Mouse (Mus musculus): ENCODE data around the gene G6pdx. TPM values are rescaled to one million over a fixed set of nuclear protein-coding genes. Genes with fewer than 3 reads are reported as not detected.

Gene G6pdx
- 16.0 and 17.9 TPM in 2 replicates for polyA plus RNA-seq (2014; fragmentation: Nextera tagmentation; extraction: Ambion mirVana)

DNA sequence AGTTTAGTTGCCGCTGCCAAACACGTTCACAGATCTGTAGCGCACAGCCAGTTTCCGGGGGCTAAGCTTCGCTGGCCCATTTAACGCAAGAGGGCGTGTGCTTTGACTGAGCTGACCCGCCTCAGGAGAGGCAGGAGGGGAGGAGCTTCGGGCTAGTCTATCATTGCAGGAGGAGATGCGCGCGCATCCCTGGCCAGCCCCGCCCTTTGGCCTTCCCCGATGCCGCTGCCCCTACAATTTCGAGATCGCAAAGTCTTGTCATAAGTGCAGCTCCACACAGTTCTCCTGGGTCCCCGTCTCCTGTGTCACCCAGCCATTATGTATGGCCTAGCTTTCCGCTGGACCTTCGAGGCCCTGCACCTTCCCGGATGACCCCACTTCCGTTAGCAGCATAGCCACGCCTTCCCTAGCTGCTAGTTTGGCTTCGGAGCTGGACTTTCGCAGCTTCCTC is at the start of gene G6pdx:
Gene G6pdx, minus strand, starts transcription at position 369 of the 451 bp plus-strand sequence.
- H3K36me3 ChIP-seq (ENCODE audit: control insufficient read depth, insufficient read depth, low read length) = peaks cover 13% of the 10 kb centered on the region
- H3K4me1 ChIP-seq (ENCODE audit: control insufficient read depth in 2 of 2, insufficient read depth in 2 of 2, low read length in 2 of 2) = 0 out of 4 replicates have a peak, but pooled peaks cover 0 to 3% of the 10 kb centered on the region in 2 experiments
- H3K4me2 ChIP-seq (ENCODE audit: low read length) = peak within 1 kb of the TSS; percentile 71
- ATAC-seq (ENCODE audit: insufficient number of reproducible peaks, insufficient read depth, low FRiP score, low read depth) = peak; percentile 87
- peak within 1 kb of the TSS; percentile 57 to 72 for H3K4me3 ChIP-seq (ENCODE audit: control insufficient read depth in 1 of 2, insufficient read depth in 1 of 2, low read depth in 1 of 2, low read length in 2 of 2)
- no peaks in the 10 kb centered on the region for H3K27me3 ChIP-seq (ENCODE audit: control insufficient read depth, insufficient read depth, low read length)
- peak within 1 kb of the TSS; percentile 91 to 92 for H3K27ac ChIP-seq (replicated peaks in 1 of 2; ENCODE audit: control insufficient read depth in 1 of 2, insufficient read depth in 1 of 2, low read depth in 2 of 2, low read length in 2 of 2)
- peak within 1 kb of the TSS; percentile 75 for H3K9ac ChIP-seq (ENCODE audit: low read length)
- 18% methylated on average over 24 of the region's 25 CpGs for WGBS
- no peaks in the 10 kb centered on the region for H3K9me3 ChIP-seq (ENCODE audit: control insufficient read depth, low read length)

DNA sequence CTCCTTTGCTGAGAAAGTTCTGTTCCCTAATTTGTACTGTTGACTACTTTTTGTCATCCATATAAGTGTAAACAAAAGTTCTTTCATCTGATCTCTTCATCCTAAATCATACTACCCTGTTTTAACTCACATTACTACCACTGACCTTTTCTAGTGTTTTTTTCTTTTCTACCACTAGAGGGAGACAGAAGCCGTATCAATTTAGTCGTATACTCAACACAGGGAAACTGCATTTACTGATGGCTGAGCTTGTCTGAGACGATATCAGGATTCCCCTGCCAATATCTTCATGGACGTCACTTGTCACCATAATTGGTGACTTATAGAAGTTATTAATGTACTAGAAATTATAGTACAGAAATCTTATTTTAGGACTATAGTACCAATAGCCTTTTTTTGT is 23.8 kb upstream of the G6pdx start:
- Histone ChIP-seq H3K9ac (ENCODE audit: low read length) (no peak overlapping the region), H3K27ac (replicated peaks in 1 of 2; ENCODE audit: control insufficient read depth in 1 of 2, insufficient read depth in 1 of 2, low read depth in 2 of 2, low read length in 2 of 2) (no peak overlapping the region), H3K36me3 (ENCODE audit: control insufficient read depth, insufficient read depth, low read length) (peaks cover 29% of the 10 kb centered on the region), H3K27me3 (ENCODE audit: control insufficient read depth, insufficient read depth, low read length) (no peaks in the 10 kb centered on the region), H3K4me2 (ENCODE audit: low read length) (no peak overlapping the region), H3K9me3 (ENCODE audit: control insufficient read depth, low read length) (no peaks in the 10 kb centered on the region), H3K4me3 (ENCODE audit: control insufficient read depth in 1 of 2, insufficient read depth in 1 of 2, low read depth in 1 of 2, low read length in 2 of 2) (no peak overlapping the region), H3K4me1 (ENCODE audit: control insufficient read depth in 2 of 2, insufficient read depth in 2 of 2, low read length in 2 of 2) (no peaks in the 10 kb centered on the region)
- no peak for ATAC-seq (ENCODE audit: insufficient number of reproducible peaks, insufficient read depth, low FRiP score, low read depth)
- 17% methylated on average over 4 of the region's 4 CpGs for WGBS

GRCm38 (mm10) chrX:74451157-74451912 is 22.3 kb upstream of the G6pdx start:
- no peaks in the 10 kb centered on the region for H3K9me3 ChIP-seq (ENCODE audit: control insufficient read depth, low read length)
- H3K4me2 ChIP-seq (ENCODE audit: low read length) = no peak overlapping the region
- no peak overlapping the region for H3K27ac ChIP-seq (replicated peaks in 1 of 2; ENCODE audit: control insufficient read depth in 1 of 2, insufficient read depth in 1 of 2, low read depth in 2 of 2, low read length in 2 of 2)
- H3K9ac ChIP-seq (ENCODE audit: low read length) = no peak overlapping the region
- H3K27me3 ChIP-seq (ENCODE audit: control insufficient read depth, insufficient read depth, low read length) = no peaks in the 10 kb centered on the region
- no peak overlapping the region for H3K4me3 ChIP-seq (ENCODE audit: control insufficient read depth in 1 of 2, insufficient read depth in 1 of 2, low read depth in 1 of 2, low read length in 2 of 2)
- peaks cover 38% of the 10 kb centered on the region for H3K36me3 ChIP-seq (ENCODE audit: control insufficient read depth, insufficient read depth, low read length)
- ATAC-seq (ENCODE audit: insufficient number of reproducible peaks, insufficient read depth, low FRiP score, low read depth) = no peak
- WGBS = 68% methylated on average over 4 of the region's 4 CpGs
- H3K4me1 ChIP-seq (ENCODE audit: control insufficient read depth in 2 of 2, insufficient read depth in 2 of 2, low read length in 2 of 2) = no peaks in the 10 kb centered on the region

GRCm38 (mm10) chrX:74429290-74429821 is 362 bp upstream of the G6pdx start:
- no peaks in the 10 kb centered on the region for H3K27me3 ChIP-seq (ENCODE audit: control insufficient read depth, insufficient read depth, low read length)
- peak overlapping the region; percentile 75 for H3K9ac ChIP-seq (ENCODE audit: low read length)
- 0 out of 4 replicates have a peak, but pooled peaks cover 0 to 3% of the 10 kb centered on the region in 2 experiments for H3K4me1 ChIP-seq (ENCODE audit: control insufficient read depth in 2 of 2, insufficient read depth in 2 of 2, low read length in 2 of 2)
- H3K9me3 ChIP-seq (ENCODE audit: control insufficient read depth, low read length) = no peaks in the 10 kb centered on the region
- peaks cover 18% of the 10 kb centered on the region for H3K36me3 ChIP-seq (ENCODE audit: control insufficient read depth, insufficient read depth, low read length)
- 19% methylated on average over 22 of the region's 22 CpGs for WGBS
- peak overlapping the region; percentile 71 for H3K4me2 ChIP-seq (ENCODE audit: low read length)
- ATAC-seq (ENCODE audit: insufficient number of reproducible peaks, insufficient read depth, low FRiP score, low read depth) = 0 out of 2 replicates have a peak, but pooled peaks have one; percentile 24
- peak overlapping the region; percentile 57 to 72 for H3K4me3 ChIP-seq (ENCODE audit: control insufficient read depth in 1 of 2, insufficient read depth in 1 of 2, low read depth in 1 of 2, low read length in 2 of 2)
- H3K27ac ChIP-seq (replicated peaks in 1 of 2; ENCODE audit: control insufficient read depth in 1 of 2, insufficient read depth in 1 of 2, low read depth in 2 of 2, low read length in 2 of 2) = peak overlapping the region; percentile 91 to 92

GRCm38 (mm10) chrX:74428146-74428825 is 708 bp downstream of the G6pdx start:
- Histone ChIP-seq H3K9ac (ENCODE audit: low read length) (peak overlapping the region; percentile 75), H3K27me3 (ENCODE audit: control insufficient read depth, insufficient read depth, low read length) (no peaks in the 10 kb centered on the region), H3K4me1 (ENCODE audit: control insufficient read depth in 2 of 2, insufficient read depth in 2 of 2, low read length in 2 of 2) (0 out of 4 replicates have a peak, but pooled peaks cover 0 to 3% of the 10 kb centered on the region in 2 experiments), H3K4me3 (ENCODE audit: control insufficient read depth in 1 of 2, insufficient read depth in 1 of 2, low read depth in 1 of 2, low read length in 2 of 2) (peak overlapping the region; percentile 57 to 72), H3K27ac (replicated peaks in 1 of 2; ENCODE audit: control insufficient read depth in 1 of 2, insufficient read depth in 1 of 2, low read depth in 2 of 2, low read length in 2 of 2) (peak overlapping the region in 1 of 2 experiments; percentile 91; a peak in 1 of 4 replicates), H3K4me2 (ENCODE audit: low read length) (peak overlapping the region; percentile 71), H3K9me3 (ENCODE audit: control insufficient read depth, low read length) (no peaks in the 10 kb centered on the region), H3K36me3 (ENCODE audit: control insufficient read depth, insufficient read depth, low read length) (peaks cover 7% of the 10 kb centered on the region; the same call in 1 of the 2 replicates)
- 31% methylated on average over 35 of the region's 35 CpGs for WGBS
- no peak for ATAC-seq (ENCODE audit: insufficient number of reproducible peaks, insufficient read depth, low FRiP score, low read depth)

- WGBS = 73% methylated on average over 3 of the region's 3 CpGs
- no peak for ATAC-seq (ENCODE audit: insufficient number of reproducible peaks, insufficient read depth, low FRiP score, low read depth)
Observed at GRCm38 (mm10) chrX:74427116-74427515, 1.9 kb downstream of the G6pdx start.

GRCm38 (mm10) chrX:74426256-74426655 is 2.7 kb downstream of the G6pdx start:
- ATAC-seq (ENCODE audit: insufficient number of reproducible peaks, insufficient read depth, low FRiP score, low read depth) = no peak
- Histone ChIP-seq H3K4me1 (ENCODE audit: control insufficient read depth in 2 of 2, insufficient read depth in 2 of 2, low read length in 2 of 2) (0 out of 4 replicates have a peak, but pooled peaks cover 0 to 3% of the 10 kb centered on the region in 2 experiments), H3K27ac (replicated peaks in 1 of 2; ENCODE audit: control insufficient read depth in 1 of 2, insufficient read depth in 1 of 2, low read depth in 2 of 2, low read length in 2 of 2) (no peak overlapping the region), H3K9ac (ENCODE audit: low read length) (no peak overlapping the region), H3K4me2 (ENCODE audit: low read length) (no peak overlapping the region), H3K27me3 (ENCODE audit: control insufficient read depth, insufficient read depth, low read length) (no peaks in the 10 kb centered on the region), H3K36me3 (ENCODE audit: control insufficient read depth, insufficient read depth, low read length) (no peaks in the 10 kb centered on the region), H3K4me3 (ENCODE audit: control insufficient read depth in 1 of 2, insufficient read depth in 1 of 2, low read depth in 1 of 2, low read length in 2 of 2) (no peak overlapping the region), H3K9me3 (ENCODE audit: control insufficient read depth, low read length) (no peaks in the 10 kb centered on the region)
- WGBS = 48% methylated on average over 1 of the region's 1 CpGs

More at GRCm38 (mm10) chrX:74427116-74427515, 1.9 kb downstream of the G6pdx start:
- no peaks in the 10 kb centered on the region for H3K27me3 ChIP-seq (ENCODE audit: control insufficient read depth, insufficient read depth, low read length)
- H3K36me3 ChIP-seq (ENCODE audit: control insufficient read depth, insufficient read depth, low read length) = no peaks in the 10 kb centered on the region
- H3K4me2 ChIP-seq (ENCODE audit: low read length) = no peak overlapping the region
- no peak overlapping the region for H3K4me3 ChIP-seq (ENCODE audit: control insufficient read depth in 1 of 2, insufficient read depth in 1 of 2, low read depth in 1 of 2, low read length in 2 of 2)
- no peaks in the 10 kb centered on the region for H3K9me3 ChIP-seq (ENCODE audit: control insufficient read depth, low read length)
- H3K27ac ChIP-seq (replicated peaks in 1 of 2; ENCODE audit: control insufficient read depth in 1 of 2, insufficient read depth in 1 of 2, low read depth in 2 of 2, low read length in 2 of 2) = no peak overlapping the region
- 0 out of 4 replicates have a peak, but pooled peaks cover 0 to 3% of the 10 kb centered on the region in 2 experiments for H3K4me1 ChIP-seq (ENCODE audit: control insufficient read depth in 2 of 2, insufficient read depth in 2 of 2, low read length in 2 of 2)
- no peak overlapping the region for H3K9ac ChIP-seq (ENCODE audit: low read length)
